Mouse (Mus musculus): ENCODE measurements around the gene Rasal2.

GRCm38 (mm10) chr1:157153781-157154180 is 258.6 kb downstream of the Rasal2 start:
- TF ChIP-seq FLI1 (IDR thresholded peaks at IDR 0.05; ENCODE audit: low read length) (no peak), GATA1 (IDR thresholded peaks at IDR 0.05; ENCODE audit: borderline replicate concordance, low read length) (no peak)

Measured in megakaryocyte, embryonic 14.5 days (primary cell).